Mouse (Mus musculus): ENCODE results near the gene Ppp1r1a. TPM values are rescaled to one million over a fixed set of nuclear protein-coding genes. Genes with fewer than 3 reads are reported as not detected.

Gene Ppp1r1a
- not detected for total RNA-seq (2023)

DNA sequence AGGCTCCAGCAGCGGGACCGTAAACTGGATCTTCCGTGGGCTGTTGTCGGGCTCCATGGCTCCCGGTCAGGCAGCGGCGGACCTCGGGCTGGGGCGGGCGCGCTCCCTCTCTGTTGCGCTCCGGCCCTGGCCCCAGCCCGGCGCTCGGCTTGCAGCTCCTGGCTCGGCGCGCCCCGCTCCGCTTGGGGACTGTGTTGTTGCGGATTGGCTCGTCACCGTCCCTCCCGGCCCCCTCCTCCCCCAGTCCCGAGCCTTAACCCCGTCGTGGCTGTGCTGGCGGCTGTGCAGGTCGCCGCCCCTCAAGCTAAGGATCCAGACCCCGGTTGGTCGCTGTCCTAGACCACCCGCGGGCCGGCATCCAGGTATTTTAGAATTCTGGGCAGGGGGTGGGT is at the start of gene Ppp1r1a:
Ppp1r1a (minus strand) TSS at position 182 of the 392 bp plus-strand sequence.

DNA sequence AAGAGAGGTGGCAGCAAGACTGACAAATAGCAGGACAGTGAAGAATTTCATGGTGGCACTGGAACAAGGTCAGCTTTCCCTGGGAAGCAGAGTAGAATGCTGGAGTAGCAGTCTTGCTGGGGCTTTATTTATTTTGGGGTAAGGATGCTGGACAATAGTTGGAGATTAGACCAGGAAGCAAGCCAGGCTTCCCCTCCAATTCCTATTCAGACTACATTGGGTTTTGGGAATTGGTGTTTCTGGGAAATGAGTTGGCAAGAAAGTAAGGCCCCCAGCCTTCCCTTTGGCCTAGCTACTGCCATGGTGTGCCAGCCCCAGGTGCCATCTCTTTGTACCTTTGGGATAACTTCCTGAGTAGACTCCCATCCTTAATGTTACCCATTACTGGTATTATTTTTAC is 27.2 kb upstream of the Ppp1r1a start, which contains the start of gene Glycam1:
Glycam1 (minus strand) TSS at position 101 of the 400 bp plus-strand sequence.

GRCm38 (mm10) chr15:103502435-103503250 is 35.2 kb downstream of the Ppp1r1a start, which contains the start of gene Pde1b:
Gene Pde1b, plus strand, starts transcription at chr15:103503034.

Other genes starting within 250 kb of the Ppp1r1a start
- gene Gpr84, start 227.4 kb downstream of the Ppp1r1a start, total RNA-seq (2023): not detected
- gene Zfp385a, start 197.9 kb downstream of the Ppp1r1a start, total RNA-seq (2023): 1.9 TPM
- gene Itga5, start 171.2 kb downstream of the Ppp1r1a start, total RNA-seq (2023): 1.7 TPM
- gene Gtsf1, start 107.5 kb downstream of the Ppp1r1a start, total RNA-seq (2023): not detected
- not detected for gene Gtsf2, start 89.5 kb downstream of the Ppp1r1a start, total RNA-seq (2023)
- gene Nckap1l, start 84.2 kb downstream of the Ppp1r1a start, total RNA-seq (2023): 139 TPM
- gene Pde1b, start 35.0 kb downstream of the Ppp1r1a start, total RNA-seq (2023): 32.6 TPM
- not detected for gene Glycam1, start 27.1 kb upstream of the Ppp1r1a start, total RNA-seq (2023)
- not detected for gene Mucl1, start 217.5 kb upstream of the Ppp1r1a start, total RNA-seq (2023)